Mouse (Mus musculus): ENCODE results near the gene Ttf1. TPM values are rescaled to one million over a fixed set of nuclear protein-coding genes. Genes with fewer than 3 reads are reported as not detected.
A peak's percentile ranks its signal among the peaks of the same experiment; 100 is the strongest.

The Ttf1 gene
- total RNA-seq (2021): 10 to 100 TPM; 11.5 to 12.8 TPM

DNA sequence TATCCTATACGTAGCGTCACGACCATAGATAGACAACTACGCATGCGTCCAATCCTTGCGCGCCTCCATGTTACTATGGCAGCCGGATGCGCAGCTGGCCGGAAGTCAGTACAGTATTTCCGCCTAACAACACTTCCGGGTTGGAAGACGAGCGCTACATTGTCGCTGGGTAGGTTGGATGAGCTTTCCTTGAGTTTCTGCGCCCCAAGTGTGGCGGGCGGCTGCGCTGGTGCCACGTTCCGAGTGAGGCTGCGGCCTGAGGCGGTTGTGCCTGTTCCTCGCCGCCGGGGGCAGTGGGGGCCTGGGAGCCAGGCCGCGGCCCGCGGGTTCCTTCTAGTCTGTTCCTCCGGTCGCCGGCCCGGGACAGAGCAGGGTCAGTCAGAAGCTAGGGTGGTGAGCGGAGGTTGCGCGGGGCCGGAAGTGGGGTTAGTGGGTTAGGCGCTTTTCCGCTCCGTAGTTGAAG, at the start of gene Ttf1:
Ttf1 (plus strand) TSS at position 128 of the 463 bp plus-strand sequence.
- peak; percentile 92 for DNase-seq
- intact Hi-C loops (cut with DNase I): no loop called here

DNA sequence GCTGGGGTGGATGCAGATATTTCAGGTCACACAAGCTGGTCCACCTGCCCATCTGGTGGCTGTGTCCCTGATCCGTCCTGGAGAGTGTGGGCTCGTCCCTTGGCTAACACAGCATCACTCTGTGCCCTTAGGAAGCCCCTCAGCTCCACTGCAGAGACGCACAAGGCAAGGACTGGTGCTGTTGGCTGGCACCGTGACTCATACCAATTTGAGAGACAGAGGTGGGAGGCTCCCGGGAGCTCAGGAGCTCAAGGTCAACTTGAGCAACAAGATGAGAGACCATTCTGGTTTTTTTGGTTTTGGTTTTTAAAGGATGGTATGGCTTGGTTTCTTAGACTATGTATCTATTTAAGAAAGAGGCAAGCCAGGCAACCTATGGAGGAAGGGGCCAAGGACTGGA, 47.5 kb upstream of the Ttf1 start:
- intact Hi-C loops (cut with DNase I): no loop called here
- DNase-seq: no peak

DNA sequence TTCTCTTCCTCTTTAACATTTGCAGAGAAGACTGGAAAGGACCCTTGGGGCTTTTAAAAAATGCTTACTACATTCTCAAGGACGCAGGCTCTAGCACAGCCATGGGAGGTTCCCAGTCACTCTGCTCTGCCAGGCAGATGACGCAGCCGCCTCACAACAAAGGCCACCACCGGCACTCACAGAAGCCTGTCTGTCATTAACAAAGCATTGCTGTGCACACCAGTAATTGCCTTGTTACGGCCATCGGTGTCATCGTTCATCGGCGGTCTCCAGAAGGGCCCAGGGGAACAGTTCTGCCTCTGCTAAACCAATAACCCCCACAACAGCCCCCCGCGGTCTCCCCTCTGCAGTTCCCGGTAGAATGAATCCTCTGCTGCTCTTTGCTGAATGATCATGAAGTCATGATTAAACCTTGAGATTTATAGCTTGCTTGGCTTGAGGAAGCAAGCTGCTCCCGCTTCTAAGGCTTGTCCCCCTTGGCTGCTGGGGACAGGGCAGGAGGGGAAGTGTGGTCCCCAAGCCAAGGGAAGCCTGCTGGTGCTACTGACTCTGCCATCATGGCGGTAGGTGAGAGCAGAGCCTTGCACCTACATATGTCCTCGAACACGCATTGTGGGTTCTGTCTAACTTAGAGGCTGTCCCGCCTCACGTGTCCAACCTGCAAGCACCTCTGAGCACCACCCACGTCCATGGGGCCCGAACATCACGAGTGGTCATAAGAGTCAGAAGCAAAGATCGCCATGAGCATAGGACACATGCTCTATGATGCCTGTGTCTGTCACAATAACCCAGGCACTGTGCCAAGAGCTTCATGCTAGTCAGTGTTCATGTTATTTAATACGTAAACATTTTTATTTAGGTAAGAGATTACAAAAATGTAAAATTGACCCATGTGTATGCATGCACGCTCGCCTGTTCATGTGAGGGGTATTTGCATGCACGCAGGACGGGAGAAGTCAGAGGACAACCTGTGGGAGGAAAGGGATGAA, 43.2 kb upstream of the Ttf1 start:
- DNase-seq: peak; percentile 14
- intact Hi-C loops (cut with DNase I): no loop called here

DNA sequence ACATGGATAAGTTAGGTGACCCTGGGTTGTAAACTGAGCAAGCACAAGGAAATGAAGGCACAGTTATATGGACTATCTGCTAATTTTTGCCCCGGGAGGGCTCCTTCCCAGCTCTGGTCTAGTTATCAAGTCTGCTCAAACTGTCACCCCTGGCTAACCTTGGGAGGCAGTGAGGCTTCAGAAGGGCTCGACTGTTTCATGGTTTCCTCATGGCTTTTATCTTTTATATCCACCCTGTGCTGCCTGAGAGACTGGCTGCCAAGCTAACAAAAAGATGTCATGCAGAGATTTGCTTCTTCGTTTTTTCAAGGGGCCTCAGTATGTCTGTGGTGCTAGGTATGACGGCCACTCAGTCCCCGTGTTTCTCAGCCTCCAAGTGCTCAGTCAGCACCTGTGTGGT, 41.4 kb upstream of the Ttf1 start:
- intact Hi-C loops (cut with DNase I): no loop called here
- DNase-seq: no peak

DNA sequence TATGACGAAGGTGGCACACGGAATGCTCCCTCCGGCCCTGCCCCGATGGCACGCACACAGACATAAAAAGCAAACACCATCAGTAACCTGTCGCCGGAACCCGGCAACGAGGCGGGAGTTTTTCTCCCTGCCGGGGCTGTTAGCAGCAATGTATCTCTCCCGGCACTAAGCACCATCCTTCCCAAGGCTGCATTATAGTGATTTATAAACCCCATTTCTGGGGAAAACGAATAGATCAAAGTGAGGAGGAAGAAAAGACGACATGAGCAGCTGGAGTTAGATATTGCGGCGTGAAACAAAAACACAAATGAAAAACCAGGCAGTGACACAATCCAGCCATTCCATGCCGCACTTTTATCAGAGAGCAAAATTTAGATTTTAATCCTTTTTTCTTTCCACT, 39.0 kb upstream of the Ttf1 start:
- no peak for DNase-seq
- intact Hi-C loops (cut with DNase I): no loop called here

DNA sequence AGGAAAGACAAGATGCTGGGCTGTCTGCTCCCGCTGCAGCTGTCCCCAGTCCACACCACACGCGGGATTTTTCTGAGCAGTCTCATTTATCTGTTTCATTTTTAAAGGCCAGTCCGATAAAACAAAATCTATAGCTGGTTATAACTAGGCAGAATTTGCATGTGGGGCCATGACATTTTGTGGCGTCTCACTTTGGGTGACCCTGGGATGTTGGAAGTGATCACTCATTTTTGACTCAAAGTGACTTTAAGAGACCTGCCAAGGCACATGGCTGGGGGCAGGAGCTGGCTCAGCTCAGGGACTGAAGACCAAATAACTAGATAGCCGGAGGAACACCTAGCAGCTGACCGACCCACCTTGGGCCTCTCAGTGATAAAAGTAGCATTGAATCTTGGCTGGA, 37.1 kb upstream of the Ttf1 start:
- intact Hi-C loops (cut with DNase I): no loop called here
- no peak for DNase-seq

DNA sequence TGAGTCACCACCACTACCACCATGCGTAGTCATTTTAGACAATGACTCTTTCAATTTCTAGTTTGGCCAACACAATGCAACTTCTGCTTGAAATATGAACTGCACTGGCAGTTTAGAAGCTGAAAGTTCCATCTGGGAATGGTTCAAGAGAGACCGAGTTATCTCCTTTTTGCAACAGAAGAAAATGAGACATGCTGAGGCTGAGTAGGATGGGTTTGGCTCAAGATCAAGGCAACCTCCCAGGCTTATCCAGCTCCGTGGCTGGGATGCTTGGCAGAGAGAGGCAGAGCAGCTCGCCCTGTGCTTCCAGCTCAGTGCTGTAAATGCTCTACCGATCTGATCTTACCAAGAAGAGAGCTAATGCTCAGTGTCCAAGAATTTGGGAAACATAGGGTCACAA, 34.8 kb upstream of the Ttf1 start:
- intact Hi-C loops (cut with DNase I): no loop called here
- DNase-seq: no peak

DNA sequence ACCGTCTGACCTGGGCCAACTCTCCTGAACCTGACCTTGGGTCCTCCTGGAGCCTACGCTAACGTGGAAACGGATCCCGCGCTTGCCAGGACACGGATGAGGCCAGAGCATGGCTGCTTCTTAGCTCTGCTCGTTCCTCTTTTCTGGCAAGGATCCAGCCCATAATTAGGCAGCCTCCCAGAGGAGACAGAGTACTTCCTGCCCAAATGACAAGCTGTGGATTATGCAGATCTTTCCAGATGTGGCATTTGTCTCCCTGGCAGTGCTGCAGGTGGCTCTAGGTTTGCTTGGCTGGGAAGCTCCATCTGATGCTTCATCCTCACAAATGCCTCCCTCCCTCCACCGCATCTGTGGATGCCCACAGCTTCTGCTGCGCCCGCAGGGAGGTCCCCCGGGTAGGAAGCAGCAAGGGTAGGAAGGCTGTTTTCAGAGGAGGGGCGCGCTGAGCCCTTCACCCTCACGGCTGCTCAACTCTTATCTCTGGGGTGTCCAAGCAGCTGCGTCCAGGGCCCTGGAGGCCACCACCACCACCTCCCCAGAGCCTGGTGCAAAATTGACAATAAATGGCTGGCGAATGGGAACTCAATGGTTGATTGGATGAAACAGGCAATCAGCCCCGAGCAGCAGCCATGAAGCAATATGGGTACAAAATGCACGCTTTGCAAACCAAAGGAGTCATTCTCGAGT, 29.9 kb upstream of the Ttf1 start:
- intact Hi-C loops (cut with DNase I): no loop called here
- peak; percentile 53 for DNase-seq

DNA sequence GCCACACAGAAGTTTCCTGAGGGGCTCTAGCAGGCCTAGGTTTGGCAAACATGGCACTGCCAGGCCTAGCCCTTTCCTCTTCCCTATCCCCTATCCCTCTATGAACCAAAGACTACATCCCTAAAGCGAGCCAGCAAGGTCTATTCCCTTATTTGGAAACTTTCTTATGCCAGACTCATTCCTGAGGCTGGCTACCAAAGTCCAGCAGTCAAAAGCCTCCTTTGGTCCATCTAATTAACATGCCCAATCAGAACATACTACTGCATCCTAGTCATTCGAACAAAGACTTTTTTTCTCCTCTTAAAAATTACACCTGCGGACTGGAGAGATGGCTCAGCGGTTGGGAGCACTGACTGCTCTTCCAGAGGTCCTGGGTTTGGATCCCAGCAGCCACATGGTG, 28.1 kb upstream of the Ttf1 start:
- intact Hi-C loops (cut with DNase I): no loop called here

DNA sequence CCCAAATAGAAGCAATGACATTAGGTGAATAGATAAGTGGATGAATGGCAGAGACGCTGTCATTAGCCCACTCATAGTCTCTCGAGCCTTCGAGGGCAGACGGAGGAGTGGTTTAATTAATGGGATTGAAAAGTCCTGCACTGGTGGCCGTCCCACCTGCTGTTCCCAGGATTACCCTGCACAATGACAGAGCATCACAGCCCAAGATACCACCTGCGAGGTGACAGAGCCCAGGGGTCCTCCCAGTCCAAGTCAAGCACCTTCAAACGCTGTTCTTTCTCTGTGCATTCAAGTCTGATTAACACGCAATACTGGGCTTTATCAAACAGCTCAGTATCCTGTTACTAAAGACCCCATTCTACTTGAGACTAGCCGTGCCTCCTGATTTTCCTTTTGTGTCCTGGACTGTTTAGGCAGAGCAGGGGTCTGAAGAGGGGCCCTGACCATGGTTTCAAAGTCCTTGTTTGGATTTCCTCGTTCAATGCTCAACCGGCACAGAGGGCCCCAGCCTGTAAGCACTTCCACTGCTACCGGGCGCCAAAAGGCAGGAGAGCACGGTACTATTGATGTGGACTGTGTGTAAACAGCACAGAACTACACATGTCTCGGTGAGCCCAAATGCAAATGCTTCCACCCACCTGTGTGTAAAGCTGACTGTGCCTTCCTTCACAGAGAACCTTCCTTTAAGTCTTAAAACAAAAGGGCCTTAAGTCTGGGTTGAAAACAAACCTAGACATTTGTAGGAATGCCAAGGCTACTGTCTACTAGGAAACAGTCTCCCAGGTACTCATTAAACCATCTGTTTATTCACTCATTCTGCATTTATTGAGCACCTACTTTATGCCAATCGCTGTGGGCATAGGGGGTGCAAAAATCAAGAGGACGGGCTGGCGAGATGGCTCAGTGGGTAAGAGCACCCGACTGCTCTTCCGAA, 25.3 kb upstream of the Ttf1 start:
- DNase-seq: no peak
- intact Hi-C loops (cut with DNase I): no loop called here

More for the DNA sequence above, 28.1 kb upstream of the Ttf1 start:
- no peak for DNase-seq

DNA sequence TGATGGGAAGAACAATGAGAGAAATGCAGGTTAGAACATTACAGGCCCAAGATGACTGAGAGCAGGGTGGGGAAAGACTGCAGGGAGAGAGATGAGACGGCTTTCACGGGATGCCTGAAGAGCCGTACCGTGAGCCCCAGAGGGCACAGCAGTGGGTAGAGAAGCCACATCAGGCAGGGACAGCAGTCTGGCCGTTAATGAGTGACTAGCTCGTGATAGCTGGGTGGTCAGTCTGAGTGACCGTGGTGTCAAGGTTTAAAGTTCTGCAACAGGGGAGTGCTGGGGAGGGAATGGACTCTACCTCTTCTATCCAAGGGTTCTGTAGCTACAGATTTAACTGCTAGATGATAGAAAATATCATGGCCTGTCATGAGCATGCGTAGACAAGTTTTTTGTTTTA, 24.4 kb upstream of the Ttf1 start:
- no peak for DNase-seq
- intact Hi-C loops (cut with DNase I): no loop called here

DNA sequence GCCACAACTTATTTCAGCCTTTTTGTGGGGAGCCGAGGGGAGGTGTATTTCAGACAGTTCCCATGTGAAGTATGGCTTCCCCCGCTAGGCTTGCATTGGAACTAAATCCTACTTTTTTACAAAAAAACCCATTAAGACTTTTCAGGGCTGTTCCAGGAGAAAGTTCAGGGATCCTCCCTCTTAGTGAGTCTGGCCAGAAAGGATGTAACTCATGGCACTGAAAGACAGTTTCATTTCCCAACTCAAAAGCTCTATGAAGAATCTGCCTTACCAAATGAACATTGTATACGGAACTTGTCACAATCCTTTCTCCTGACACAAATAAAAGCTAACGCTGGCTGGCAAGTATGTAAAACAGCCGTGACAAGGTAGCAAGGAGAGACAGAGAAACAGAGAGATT, 20.3 kb upstream of the Ttf1 start:
- DNase-seq: no peak
- intact Hi-C loops (cut with DNase I): no loop called here

DNA sequence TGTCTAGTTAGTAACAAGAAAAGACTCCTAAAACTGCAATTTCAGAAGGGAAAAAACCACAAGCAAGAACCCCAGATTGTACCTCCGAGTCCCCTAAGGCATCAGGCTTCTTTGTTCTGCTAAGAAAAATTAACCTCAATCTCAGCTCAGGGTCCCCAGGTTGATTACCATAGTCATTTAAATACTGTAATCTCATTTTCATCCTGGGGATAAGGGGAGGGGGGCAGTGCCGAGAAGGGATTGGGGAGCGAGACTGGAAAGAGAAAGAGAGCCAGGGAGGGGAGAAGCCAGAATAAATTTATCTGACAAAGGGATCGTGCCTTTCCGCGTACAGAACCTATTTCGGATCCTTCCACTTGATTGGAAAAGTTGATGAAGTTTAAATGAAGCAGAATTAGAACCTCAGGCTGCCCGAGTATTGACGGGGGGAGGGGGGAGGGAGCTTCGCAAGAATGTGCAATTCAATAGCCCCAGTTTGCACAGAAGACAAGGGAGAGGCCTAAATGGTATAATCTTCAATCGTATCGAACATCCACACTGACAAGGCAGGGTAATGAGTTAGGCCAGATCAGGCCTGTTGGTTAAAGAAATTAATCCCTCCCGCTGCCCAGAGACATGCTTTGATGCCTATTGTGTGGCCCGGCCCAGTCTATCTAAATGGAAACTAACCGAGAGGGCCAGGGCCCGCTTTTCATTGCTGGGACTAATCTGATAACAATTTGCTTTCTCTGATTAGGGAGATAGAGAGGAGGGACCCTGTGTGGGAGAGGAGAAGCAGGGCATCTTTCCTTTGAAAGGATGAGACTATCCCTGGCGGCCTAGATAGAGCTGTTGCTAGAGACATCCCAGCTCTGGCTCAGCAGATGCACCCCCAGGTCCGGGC, 19.2 kb upstream of the Ttf1 start:
- DNase-seq: no peak
- intact Hi-C loops (cut with DNase I): no loop called here

DNA sequence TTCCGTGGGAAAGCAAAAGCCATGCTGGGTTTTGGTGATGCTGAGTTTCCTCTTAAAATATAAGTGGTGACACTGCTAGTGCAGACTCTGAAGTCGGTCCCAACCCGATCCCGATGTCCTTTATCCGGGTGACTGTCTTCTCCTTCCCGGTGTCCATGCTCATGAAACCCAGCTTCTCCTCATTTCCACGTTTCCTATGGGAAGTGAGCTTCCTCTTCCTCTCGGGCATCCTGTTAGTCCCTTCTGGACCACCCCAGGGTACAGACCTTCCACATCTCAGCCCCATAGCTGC, 18.6 kb upstream of the Ttf1 start:
- intact Hi-C loops (cut with DNase I): no loop called here
- DNase-seq: no peak

DNA sequence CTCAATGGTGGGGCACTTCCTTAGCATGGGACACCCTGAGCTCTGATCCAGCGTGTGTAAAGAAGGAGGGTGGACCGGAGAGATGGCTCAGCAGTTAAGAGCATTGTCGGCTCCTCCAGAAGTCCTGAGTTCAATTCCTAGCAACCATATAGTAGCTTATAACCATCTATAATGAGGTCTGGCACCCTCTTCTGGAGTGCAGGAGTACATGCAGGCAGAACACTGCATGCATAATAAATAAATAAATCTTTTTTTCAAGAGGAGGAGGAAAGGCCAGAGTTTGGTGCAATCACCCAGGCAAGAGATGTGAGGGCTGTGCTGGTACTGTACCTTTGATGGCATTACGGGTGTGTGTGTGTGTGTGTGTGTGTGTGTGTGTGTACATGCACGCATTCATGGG, 17.9 kb upstream of the Ttf1 start:
- intact Hi-C loops (cut with DNase I): no loop called here
- DNase-seq: no peak

DNA sequence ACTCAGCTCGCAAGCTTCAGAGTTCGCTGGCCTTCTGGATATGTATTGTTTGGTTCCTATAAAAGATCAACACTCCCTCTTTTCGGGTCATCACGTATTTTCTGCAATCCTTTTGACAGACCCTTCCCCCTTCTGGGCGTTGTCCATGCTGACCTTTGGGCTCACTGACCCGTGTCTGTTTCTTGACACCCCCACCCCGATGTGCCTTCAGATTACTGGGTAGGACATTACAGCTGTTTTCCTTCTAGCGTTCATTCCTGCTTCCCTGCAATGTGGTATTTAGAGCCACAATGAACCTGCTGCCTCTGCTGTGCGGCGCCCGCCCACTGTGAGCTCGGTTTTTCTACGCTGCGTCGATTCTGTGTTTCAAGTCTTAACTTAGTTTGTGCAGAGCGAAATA, 13.9 kb upstream of the Ttf1 start:
- intact Hi-C loops (cut with DNase I): no loop called here
- no peak for DNase-seq

DNA sequence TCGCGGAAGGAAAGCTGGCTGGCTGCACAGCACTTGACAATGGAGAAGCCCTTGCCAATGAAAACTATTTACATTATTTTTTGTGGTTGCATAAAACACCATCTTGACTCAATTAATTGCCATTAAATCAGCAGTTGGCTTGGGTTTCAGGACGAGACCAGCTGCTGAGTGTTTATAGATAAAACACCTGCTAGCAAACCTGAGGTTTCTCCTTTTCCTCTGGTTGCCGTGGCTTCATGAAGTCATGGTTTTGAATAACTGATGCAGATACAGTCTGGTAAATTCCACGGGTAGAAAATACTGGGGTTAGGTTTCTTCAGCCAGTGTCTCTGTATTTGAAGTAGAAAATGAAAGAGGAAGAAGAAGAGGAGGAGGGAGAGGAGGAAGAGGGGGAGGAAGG, 8.1 kb upstream of the Ttf1 start:
- intact Hi-C loops (cut with DNase I): loop anchor here (5.0 kb wide), 1 partner anchor 295 kb away; no protein-coding TSS in a partner anchor
- no peak for DNase-seq

DNA sequence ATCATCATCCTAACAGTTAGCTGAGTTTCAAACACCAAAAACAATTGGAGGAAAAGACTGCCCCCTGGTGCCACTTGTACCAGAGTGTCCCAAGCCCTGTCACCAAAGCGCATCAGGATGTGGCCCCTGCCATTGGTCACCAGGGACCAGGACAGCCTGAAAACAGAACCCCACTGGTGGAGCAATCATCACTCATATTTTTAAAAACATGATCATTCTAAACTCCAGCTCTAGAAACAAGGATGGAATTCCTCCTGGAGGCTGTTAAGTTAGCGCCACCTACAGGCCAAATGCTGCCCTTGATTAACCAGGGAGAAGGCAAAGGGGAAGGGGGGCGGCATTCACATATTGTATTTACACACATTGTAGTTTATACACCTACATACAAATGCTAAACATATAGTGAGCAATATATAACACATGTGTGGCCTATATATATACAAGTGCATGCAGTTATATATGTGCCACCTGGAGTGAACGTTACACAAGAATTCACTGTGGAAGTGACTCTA, 7.1 kb upstream of the Ttf1 start:
- peak; percentile 76 for DNase-seq
- intact Hi-C loops (cut with DNase I): loop anchor here (1.0 to 5.0 kb wide), 2 partner anchors 129 to 296 kb away; no protein-coding TSS in a partner anchor

DNA sequence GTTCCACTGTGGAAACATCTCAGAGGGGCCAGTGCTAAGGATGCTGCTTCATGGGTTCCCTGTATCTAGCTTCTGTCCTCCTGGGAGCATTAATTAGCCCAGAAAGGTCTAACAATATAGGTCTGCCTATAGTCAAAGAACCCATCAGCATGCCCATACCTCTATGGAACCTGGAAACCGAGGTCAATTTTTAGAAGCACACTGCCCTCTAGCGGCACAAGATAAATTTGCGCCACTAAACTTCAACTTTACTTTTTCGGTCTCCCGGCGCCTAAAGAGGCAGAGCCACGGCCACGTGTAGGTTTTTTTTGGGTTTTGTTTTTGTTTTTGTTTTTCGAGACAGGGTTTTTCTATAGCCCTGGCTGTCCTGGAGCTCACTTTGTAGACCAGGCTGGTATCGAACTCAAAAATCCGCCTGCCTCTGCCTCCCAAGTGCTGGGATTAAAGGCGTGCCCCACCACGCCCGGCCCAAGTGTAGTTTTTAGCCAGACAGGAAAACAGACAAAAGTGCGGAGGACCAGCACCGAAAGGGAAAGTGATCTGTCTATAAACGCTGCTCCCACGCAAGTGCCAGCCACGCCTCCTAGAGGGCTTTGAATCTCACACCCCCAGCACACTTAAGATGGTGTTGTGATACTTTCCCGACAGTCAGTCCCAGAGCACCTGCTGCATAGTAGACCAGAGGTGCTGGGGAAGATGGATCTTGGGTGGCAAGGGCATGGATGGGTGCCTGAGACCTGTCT, 6.1 kb upstream of the Ttf1 start:
- peak; percentile 57 for DNase-seq
- intact Hi-C loops (cut with DNase I): loop anchor here (1.0 to 5.0 kb wide), 2 partner anchors 130 to 297 kb away; no protein-coding TSS in a partner anchor
